In the genomic region with DNA sequence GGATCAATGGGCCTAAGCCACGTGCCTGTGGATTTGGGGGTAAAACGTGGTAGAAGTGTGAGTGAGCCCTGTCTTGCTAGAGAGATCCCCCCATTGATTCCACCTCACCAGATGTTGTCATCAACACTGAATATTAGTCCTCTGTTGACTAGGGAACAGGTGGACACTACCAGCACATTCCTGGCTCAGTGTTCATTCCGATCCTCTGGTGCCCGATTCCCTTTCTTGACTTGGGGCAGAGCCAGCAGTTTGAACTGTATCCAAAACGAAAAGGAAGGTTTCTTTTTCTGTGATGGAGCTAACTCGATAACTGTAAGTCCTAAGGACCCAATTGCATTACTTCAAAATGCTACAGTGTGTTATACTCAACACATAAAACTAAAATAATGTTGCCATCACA, we compare ENCODE assay signal across 27 mouse cellular contexts.
DNase-seq lines count a peak whose midpoint lies in the region; ATAC-seq lines count a peak whose summit lies in the region.
"Had no signal": no experiment of that assay in that cellular context is flagged by ENCODE, and none has a peak within 500 bp of the region (broad histone marks: within the 10 kb centered on the region; RNA-seq: fewer than 3 reads in every experiment).

No protein-coding gene starts in this region.

- no peaks in the 10 kb centered on the region for H3K36me3 ChIP-seq in liver, embryonic 12.5 days
- H3K36me3 ChIP-seq: embryonic facial prominence, embryonic 10.5 days; embryonic facial prominence, embryonic 15.5 days; forebrain, embryonic 12.5 days; G1E; heart, embryonic 15.5 days; kidney, embryonic 15.5 days; limb, embryonic 10.5 days; limb, embryonic 15.5 days; midbrain, embryonic 15.5 days; neural tube, embryonic 15.5 days; stomach, embryonic 15.5 days had no signal

- no peaks in the 10 kb centered on the region for H3K9me3 ChIP-seq in liver, embryonic 12.5 days (replicated peaks)
- H3K9me3 ChIP-seq: embryonic facial prominence, embryonic 10.5 days; embryonic facial prominence, embryonic 15.5 days; forebrain, embryonic 12.5 days; G1E; heart, embryonic 15.5 days; kidney, embryonic 15.5 days; limb, embryonic 10.5 days; limb, embryonic 15.5 days; midbrain, embryonic 15.5 days; neural tube, embryonic 15.5 days; stomach, embryonic 15.5 days had no signal

- 62% methylated on average over 6 of the region's 6 CpGs for WGBS in liver, embryonic 12.5 days (ENCODE audit: insufficient replicate concordance)

- no peak overlapping the region for H3K4me3 ChIP-seq in liver, embryonic 12.5 days
- H3K4me3 ChIP-seq: embryonic facial prominence, embryonic 10.5 days; embryonic facial prominence, embryonic 15.5 days; forebrain, embryonic 12.5 days; heart, embryonic 15.5 days; kidney, embryonic 15.5 days; limb, embryonic 10.5 days; limb, embryonic 15.5 days; midbrain, embryonic 15.5 days; neural tube, embryonic 15.5 days; stomach, embryonic 15.5 days had no signal

- no peak for ATAC-seq in cerebellum, adult (ENCODE audit: insufficient number of reproducible peaks, low FRiP score, low TSS enrichment)
- ATAC-seq in liver, embryonic 12.5 days: no peak
- ATAC-seq: hindbrain, embryonic 16.5 days; midbrain, embryonic 15.5 days had no signal

- H3K27me3 ChIP-seq in liver, embryonic 12.5 days (replicated peaks): no peaks in the 10 kb centered on the region
- H3K27me3 ChIP-seq: embryonic facial prominence, embryonic 15.5 days; forebrain, embryonic 12.5 days; heart, embryonic 15.5 days; kidney, embryonic 15.5 days; limb, embryonic 15.5 days; midbrain, embryonic 15.5 days; neural tube, embryonic 15.5 days; stomach, embryonic 15.5 days had no signal

- no peak overlapping the region for H3K4me2 ChIP-seq in liver, embryonic 12.5 days
- H3K4me2 ChIP-seq: embryonic facial prominence, embryonic 15.5 days; forebrain, embryonic 12.5 days; heart, embryonic 15.5 days; kidney, embryonic 15.5 days; limb, embryonic 15.5 days; midbrain, embryonic 15.5 days; neural tube, embryonic 15.5 days; stomach, embryonic 15.5 days had no signal

- no peak overlapping the region for H3K27ac ChIP-seq in liver, embryonic 12.5 days
- H3K27ac ChIP-seq: embryonic facial prominence, embryonic 10.5 days; embryonic facial prominence, embryonic 15.5 days; forebrain, embryonic 12.5 days; heart, embryonic 15.5 days; kidney, embryonic 15.5 days; limb, embryonic 10.5 days; limb, embryonic 15.5 days; liver, embryonic 14.5 days; midbrain, embryonic 15.5 days; neural tube, embryonic 15.5 days; stomach, embryonic 15.5 days had no signal

- DNase-seq in cerebellum, adult 11 months: peak; percentile 61
- peak; percentile 70 for DNase-seq in brain, adult 2 months (ENCODE audit: low read depth, low spot score)
- peak; percentile 61 for DNase-seq in cerebellum, adult 8-10 months
- peak; percentile 58 to 76 for DNase-seq in cerebellum, postnatal 25 days
- no peak for DNase-seq in spleen, postnatal 36 days (ENCODE audit: low spot score in 2 of 2)
- DNase-seq: adrenal gland, postnatal 25 days; kidney, adult 18-20 months; kidney, postnatal 25 days; lung, adult 2 months; lung, postnatal 10 days; retina, postnatal 1 day; right cerebral cortex, postnatal 14 days had no signal

- H3K9ac ChIP-seq in liver, embryonic 12.5 days: no peak overlapping the region
- H3K9ac ChIP-seq: embryonic facial prominence, embryonic 15.5 days; forebrain, embryonic 12.5 days; heart, embryonic 15.5 days; kidney, embryonic 15.5 days; limb, embryonic 15.5 days; liver, embryonic 14.5 days; midbrain, embryonic 15.5 days; neural tube, embryonic 15.5 days; stomach, embryonic 15.5 days had no signal

- H3K4me1 ChIP-seq in liver, embryonic 12.5 days: no peaks in the 10 kb centered on the region
- H3K4me1 ChIP-seq: embryonic facial prominence, embryonic 10.5 days; forebrain, embryonic 12.5 days; heart, embryonic 15.5 days; kidney, embryonic 15.5 days; limb, embryonic 10.5 days; limb, embryonic 15.5 days; stomach, embryonic 15.5 days had no signal

Comparison
In these comparisons a context has a peak if more than half of its experiments do, and no peak if none do; other contexts are left out.
1. DNase-seq: peak in cerebellum, adult 11 months (single experiment), brain, adult 2 months (single experiment), cerebellum, adult 8-10 months (single experiment) and cerebellum, postnatal 25 days (2 of 2); none in spleen, postnatal 36 days (0 of 2).